Mouse (Mus musculus) megakaryocyte, embryonic 14.5 days (primary cell): ENCODE data around the gene Tepp.

Experiments used
- FLI1 ChIP-seq: IDR thresholded peaks from 2 replicates; pipeline ENCODE4 v1.6.1; 2012; ENCODE audit warnings: low read length, inconsistent platforms, mixed read lengths
- GATA1 ChIP-seq: IDR thresholded peaks from 3 replicates; pipeline ENCODE4 v1.6.1; 2012; ENCODE audit warnings: mixed read lengths, low read length, inconsistent platforms, borderline replicate concordance

GRCm38 (mm10) chr8:95354606-95355005, 44.2 kb downstream of the Tepp start:
- TF ChIP-seq GATA1: no peak
- no peak for TF ChIP-seq FLI1
